Comparison of ENCODE assay signal across 31 mouse cellular contexts in the genomic region with DNA sequence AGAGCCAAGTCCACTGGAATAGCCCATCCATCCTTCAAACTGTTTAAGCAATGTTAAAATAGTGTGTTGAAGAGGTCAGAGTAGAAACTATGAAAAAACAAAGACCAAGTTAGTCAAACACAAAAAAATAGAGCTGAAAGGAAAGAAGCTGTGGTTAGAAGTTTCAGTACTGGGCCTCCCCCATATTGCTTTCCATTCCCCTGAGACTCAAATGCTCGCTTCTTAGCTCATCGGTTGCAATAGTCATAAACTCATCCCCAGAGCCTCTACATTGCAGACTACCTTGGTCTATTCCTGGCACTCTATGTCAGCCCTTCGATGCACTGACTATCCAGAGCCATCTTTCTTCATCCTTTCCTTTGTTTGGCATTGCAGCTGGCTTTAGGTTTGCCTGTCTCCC.
"Had no signal": no experiment of that assay in that cellular context is flagged by ENCODE, and none has a peak within 500 bp of the region (broad histone marks: within the 10 kb centered on the region; RNA-seq: fewer than 3 reads in every experiment).

No protein-coding gene starts in this region.

- H3K9me3 ChIP-seq: heart, embryonic 10.5 days; heart, embryonic 12.5 days; heart, embryonic 13.5 days; heart, embryonic 15.5 days; hindbrain, embryonic 10.5 days; hindbrain, embryonic 12.5 days; hindbrain, embryonic 13.5 days; hindbrain, embryonic 15.5 days; intestine, embryonic 15.5 days; kidney, embryonic 15.5 days had no signal

- H3K27ac ChIP-seq: heart, embryonic 10.5 days; heart, embryonic 13.5 days; heart, embryonic 15.5 days; hindbrain, embryonic 10.5 days; hindbrain, embryonic 12.5 days; hindbrain, embryonic 13.5 days; hindbrain, embryonic 14.5 days; hindbrain, embryonic 15.5 days; hindbrain, postnatal 0 days; intestine, embryonic 15.5 days; kidney, embryonic 15.5 days; kidney, postnatal 0 days; layer of hippocampus, adult 2 months had no signal

- H3K9ac ChIP-seq: heart, embryonic 12.5 days; heart, embryonic 13.5 days; heart, embryonic 15.5 days; hindbrain, embryonic 12.5 days; hindbrain, embryonic 13.5 days; hindbrain, embryonic 14.5 days; hindbrain, embryonic 15.5 days; intestine, embryonic 15.5 days; kidney, embryonic 15.5 days had no signal

- H3K4me2 ChIP-seq: heart, embryonic 11.5 days; heart, embryonic 12.5 days; heart, embryonic 13.5 days; heart, embryonic 15.5 days; hindbrain, embryonic 12.5 days; hindbrain, embryonic 13.5 days; hindbrain, embryonic 14.5 days; hindbrain, embryonic 15.5 days; intestine, embryonic 15.5 days; kidney, embryonic 15.5 days had no signal

- H3K4me3 ChIP-seq: heart, embryonic 10.5 days; heart, embryonic 12.5 days; heart, embryonic 13.5 days; heart, embryonic 15.5 days; hindbrain, embryonic 10.5 days; hindbrain, embryonic 12.5 days; hindbrain, embryonic 13.5 days; hindbrain, embryonic 15.5 days; intestine, embryonic 15.5 days; kidney, embryonic 15.5 days; layer of hippocampus, adult 2 months had no signal

- H3K4me1 ChIP-seq: heart, embryonic 10.5 days; heart, embryonic 12.5 days; heart, embryonic 13.5 days; heart, embryonic 15.5 days; hindbrain, embryonic 10.5 days; hindbrain, embryonic 12.5 days; hindbrain, embryonic 13.5 days; hindbrain, embryonic 15.5 days; intestine, embryonic 15.5 days; kidney, embryonic 15.5 days had no signal

- H3K36me3 ChIP-seq: heart, embryonic 10.5 days; heart, embryonic 12.5 days; heart, embryonic 13.5 days; heart, embryonic 15.5 days; hindbrain, embryonic 10.5 days; hindbrain, embryonic 12.5 days; hindbrain, embryonic 13.5 days; hindbrain, embryonic 15.5 days; intestine, embryonic 15.5 days; kidney, embryonic 15.5 days had no signal

- DNase-seq: heart, postnatal 10 days; heart, postnatal 14 days; heart, postnatal 36 days; heart, postnatal 4 days; kidney, adult 11 months; kidney, adult 18-20 months; kidney, adult 2 months; kidney, adult 8-10 months; kidney, adult 9 months; kidney, postnatal 10 days; kidney, postnatal 14 days; kidney, postnatal 25 days; kidney, postnatal 36 days; kidney, postnatal 4 days; layer of hippocampus, adult 9-11 months; layer of hippocampus, postnatal 36 days had no signal

- H3K27me3 ChIP-seq: heart, embryonic 12.5 days; heart, embryonic 13.5 days; heart, embryonic 15.5 days; hindbrain, embryonic 12.5 days; hindbrain, embryonic 13.5 days; hindbrain, embryonic 15.5 days; intestine, embryonic 15.5 days; kidney, embryonic 15.5 days had no signal
